Comparison of ENCODE assay signal across 14 mouse cellular contexts in genomic region chr1:168046749-168047148, GRCm38 (mm10).
DNase-seq lines count a peak whose midpoint lies in the region; ATAC-seq lines count a peak whose summit lies in the region.
"Had no signal": no experiment of that assay in that cellular context is flagged by ENCODE, and none has a peak within 500 bp of the region (broad histone marks: within the 10 kb centered on the region; RNA-seq: fewer than 3 reads in every experiment).

No protein-coding gene starts in this region.

- peak; percentile 44 for ATAC-seq in midbrain, embryonic 13.5 days
- peak; percentile 63 for ATAC-seq in hindbrain, embryonic 16.5 days
- peak; percentile 28; the same call in 1 of the 2 replicates for ATAC-seq in neural tube, embryonic 14.5 days (ENCODE audit: low read depth)

- H3K9ac ChIP-seq in midbrain, embryonic 13.5 days (replicated peaks): no peak overlapping the region
- H3K9ac ChIP-seq in hindbrain, embryonic 16.5 days (ENCODE audit: low read depth, low read length): no peak overlapping the region
- H3K9ac ChIP-seq in neural tube, embryonic 14.5 days (replicated peaks; ENCODE audit: low read depth, low read length): no peak overlapping the region

- H3K4me2 ChIP-seq in midbrain, embryonic 13.5 days (replicated peaks): no peak overlapping the region
- no peak overlapping the region for H3K4me2 ChIP-seq in hindbrain, embryonic 16.5 days (ENCODE audit: low read length)
- no peak overlapping the region for H3K4me2 ChIP-seq in neural tube, embryonic 14.5 days (ENCODE audit: low read depth, low read length)

- no peak overlapping the region for H3K27ac ChIP-seq in midbrain, embryonic 13.5 days
- no peak overlapping the region for H3K27ac ChIP-seq in midbrain, embryonic 10.5 days (replicated peaks)
- peak overlapping the region; percentile 67 for H3K27ac ChIP-seq in hindbrain, embryonic 16.5 days (ENCODE audit: low read depth, low read length)
- H3K27ac ChIP-seq in neural tube, embryonic 14.5 days (ENCODE audit: low read depth, low read length): peak overlapping the region; percentile 28; the same call in 1 of the 2 replicates
- H3K27ac ChIP-seq: heart, adult 2 months had no signal

- no peaks in the 10 kb centered on the region for H3K27me3 ChIP-seq in midbrain, embryonic 13.5 days
- H3K27me3 ChIP-seq in midbrain, embryonic 10.5 days (ENCODE audit: low read depth, poor library complexity, severe bottlenecking): no peaks in the 10 kb centered on the region
- H3K27me3 ChIP-seq in hindbrain, embryonic 16.5 days (replicated peaks; ENCODE audit: control insufficient read depth, insufficient read depth, low read length): no peaks in the 10 kb centered on the region
- no peaks in the 10 kb centered on the region for H3K27me3 ChIP-seq in neural tube, embryonic 14.5 days (ENCODE audit: control insufficient read depth, insufficient read depth, low read length)

- no peaks in the 10 kb centered on the region for H3K9me3 ChIP-seq in midbrain, embryonic 13.5 days
- no peaks in the 10 kb centered on the region for H3K9me3 ChIP-seq in midbrain, embryonic 10.5 days (replicated peaks)
- no peaks in the 10 kb centered on the region for H3K9me3 ChIP-seq in hindbrain, embryonic 16.5 days (ENCODE audit: control insufficient read depth, low read length)
- H3K9me3 ChIP-seq in neural tube, embryonic 14.5 days (ENCODE audit: control insufficient read depth, low read length): no peaks in the 10 kb centered on the region

- H3K4me3 ChIP-seq in midbrain, embryonic 13.5 days (replicated peaks): no peak overlapping the region
- no peak overlapping the region for H3K4me3 ChIP-seq in midbrain, embryonic 10.5 days
- no peak overlapping the region for H3K4me3 ChIP-seq in hindbrain, embryonic 16.5 days (ENCODE audit: low read length)
- no peak overlapping the region for H3K4me3 ChIP-seq in neural tube, embryonic 14.5 days (ENCODE audit: low read depth, low read length)
- H3K4me3 ChIP-seq: heart, adult 2 months had no signal

- H3K36me3 ChIP-seq in midbrain, embryonic 13.5 days: no peaks in the 10 kb centered on the region
- H3K36me3 ChIP-seq in midbrain, embryonic 10.5 days: no peaks in the 10 kb centered on the region
- no peaks in the 10 kb centered on the region for H3K36me3 ChIP-seq in hindbrain, embryonic 16.5 days (ENCODE audit: control insufficient read depth, insufficient read depth, low read length)
- H3K36me3 ChIP-seq in neural tube, embryonic 14.5 days (ENCODE audit: control insufficient read depth, insufficient read depth, low read length): no peaks in the 10 kb centered on the region

- 55% methylated on average over 1 of the region's 1 CpGs for WGBS in midbrain, embryonic 13.5 days
- 79% methylated on average over 1 of the region's 1 CpGs for WGBS in midbrain, embryonic 10.5 days
- WGBS in hindbrain, embryonic 16.5 days: 50% methylated on average over 1 of the region's 1 CpGs
- 52% methylated on average over 1 of the region's 1 CpGs for WGBS in neural tube, embryonic 14.5 days

- DNase-seq in cerebellum, postnatal 10 days: peak; percentile 52 to 57
- no peak for DNase-seq in cerebellum, adult 9-10 months
- no peak for DNase-seq in midbrain, embryonic 10.5 days (ENCODE audit: low spot score)
- DNase-seq in MN1 (ENCODE audit: low spot score): no peak
- no peak for DNase-seq in testis, postnatal 10 days (ENCODE audit: low spot score)
- DNase-seq: cerebellum, adult 18-20 months; gastrocnemius, postnatal 10 days; heart, adult 2 months; kidney, adult 8-10 months; kidney, postnatal 25 days; lung, adult 18-20 months had no signal

- peaks cover 27% of the 10 kb centered on the region for H3K4me1 ChIP-seq in midbrain, embryonic 13.5 days (replicated peaks)
- H3K4me1 ChIP-seq in midbrain, embryonic 10.5 days: peaks cover 12% of the 10 kb centered on the region
- peaks cover 20% of the 10 kb centered on the region for H3K4me1 ChIP-seq in hindbrain, embryonic 16.5 days (ENCODE audit: control insufficient read depth, insufficient read depth, low read depth, low read length)
- H3K4me1 ChIP-seq in neural tube, embryonic 14.5 days (ENCODE audit: control insufficient read depth, insufficient read depth, low read length): peaks cover 23% of the 10 kb centered on the region

Comparison
In these comparisons a context has a peak if more than half of its experiments do, and no peak if none do; other contexts are left out.
1. DNase-seq: peak in cerebellum, postnatal 10 days (2 of 2); none in cerebellum, adult 9-10 months (single experiment), midbrain, embryonic 10.5 days (single experiment), MN1 (single experiment) and testis, postnatal 10 days (single experiment).
2. H3K27ac ChIP-seq: peak in hindbrain, embryonic 16.5 days (single experiment) and neural tube, embryonic 14.5 days (single experiment); none in midbrain, embryonic 13.5 days (single experiment) and midbrain, embryonic 10.5 days (single experiment).
3. Peak in every context shown above with its lines, with median percentiles within 50 percentile points of each other: ATAC-seq.